Mouse (Mus musculus): Measurements from ENCODE around the gene Fyn. TPM values are rescaled to one million over a fixed set of nuclear protein-coding genes. Genes with fewer than 3 reads are reported as not detected.

Fyn gene
- polyA plus RNA-seq, 1 experiment from 2014 or later, result 11.2 TPM

DNA sequence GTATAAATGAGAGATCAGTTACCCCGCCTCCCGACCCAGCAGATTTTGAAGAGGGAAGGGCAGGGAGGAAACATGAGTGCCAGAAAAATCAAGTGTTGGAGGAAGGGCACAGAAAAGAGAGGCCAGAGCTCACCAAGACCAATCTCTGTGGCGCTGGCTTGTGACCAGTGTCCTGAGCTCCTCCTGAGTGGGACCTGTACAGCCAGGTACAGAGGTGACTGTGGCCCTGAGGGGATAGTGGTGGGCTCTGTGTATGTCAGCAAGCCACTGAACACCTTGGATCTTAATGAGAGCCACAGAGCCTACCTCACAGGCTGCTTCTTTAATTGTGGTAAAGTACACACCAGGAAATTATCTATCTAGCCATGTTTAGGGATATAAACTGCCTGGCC, 229.1 kb downstream of the Fyn start:
- Histone ChIP-seq H3K4me2 (no peak overlapping the region), H3K4me1 (peaks cover 18% of the 10 kb centered on the region), H3K9me3 (peaks cover 10% of the 10 kb centered on the region; the same call in 1 of the 2 replicates), H3K36me3 (0 out of 2 replicates have a peak, but pooled peaks cover 2% of the 10 kb centered on the region), H3K27ac (replicated peaks) (no peak overlapping the region), H3K4me3 (no peak overlapping the region), H3K27me3 (replicated peaks) (no peaks in the 10 kb centered on the region), H3K9ac (no peak overlapping the region)
- WGBS, result 63% methylated on average over 3 of the region's 3 CpGs
- ATAC-seq (ENCODE audit: extremely low read depth, insufficient number of reproducible peaks, low FRiP score, low TSS enrichment), result no peak

GRCm38 (mm10) chr10:39599601-39600000, 230.9 kb downstream of the Fyn start:
- H3K27ac ChIP-seq (replicated peaks), result no peak overlapping the region
- 77% methylated on average over 4 of the region's 4 CpGs for WGBS
- no peaks in the 10 kb centered on the region for H3K9me3 ChIP-seq
- peaks cover 18% of the 10 kb centered on the region for H3K4me1 ChIP-seq
- H3K27me3 ChIP-seq (replicated peaks), result no peaks in the 10 kb centered on the region
- no peak overlapping the region for H3K4me2 ChIP-seq
- no peak overlapping the region for H3K4me3 ChIP-seq
- no peak for ATAC-seq (ENCODE audit: extremely low read depth, insufficient number of reproducible peaks, low FRiP score, low TSS enrichment)
- H3K9ac ChIP-seq, result no peak overlapping the region
- H3K36me3 ChIP-seq, result no peaks in the 10 kb centered on the region

- Histone ChIP-seq H3K4me1 (peaks cover 18% of the 10 kb centered on the region), H3K4me2 (no peak overlapping the region), H3K27me3 (replicated peaks) (no peaks in the 10 kb centered on the region), H3K9me3 (peaks cover 5% of the 10 kb centered on the region), H3K36me3 (no peaks in the 10 kb centered on the region), H3K4me3 (no peak overlapping the region), H3K27ac (replicated peaks) (no peak overlapping the region), H3K9ac (no peak overlapping the region)
- WGBS, result 54% methylated on average over 1 of the region's 1 CpGs
- no peak for ATAC-seq (ENCODE audit: extremely low read depth, insufficient number of reproducible peaks, low FRiP score, low TSS enrichment)
Observed at GRCm38 (mm10) chr10:39600115-39600514, 231.5 kb downstream of the Fyn start.

GRCm38 (mm10) chr10:39601068-39601467, 232.4 kb downstream of the Fyn start:
- Histone ChIP-seq H3K27ac (replicated peaks) (no peak overlapping the region), H3K27me3 (replicated peaks) (no peaks in the 10 kb centered on the region), H3K9me3 (peaks cover 10% of the 10 kb centered on the region), H3K4me3 (no peak overlapping the region), H3K4me2 (no peak overlapping the region), H3K4me1 (peaks cover 12% of the 10 kb centered on the region), H3K9ac (no peak overlapping the region), H3K36me3 (0 out of 2 replicates have a peak, but pooled peaks cover 3% of the 10 kb centered on the region)
- WGBS, result 66% methylated on average over 5 of the region's 5 CpGs
- ATAC-seq (ENCODE audit: extremely low read depth, insufficient number of reproducible peaks, low FRiP score, low TSS enrichment), result no peak

DNA sequence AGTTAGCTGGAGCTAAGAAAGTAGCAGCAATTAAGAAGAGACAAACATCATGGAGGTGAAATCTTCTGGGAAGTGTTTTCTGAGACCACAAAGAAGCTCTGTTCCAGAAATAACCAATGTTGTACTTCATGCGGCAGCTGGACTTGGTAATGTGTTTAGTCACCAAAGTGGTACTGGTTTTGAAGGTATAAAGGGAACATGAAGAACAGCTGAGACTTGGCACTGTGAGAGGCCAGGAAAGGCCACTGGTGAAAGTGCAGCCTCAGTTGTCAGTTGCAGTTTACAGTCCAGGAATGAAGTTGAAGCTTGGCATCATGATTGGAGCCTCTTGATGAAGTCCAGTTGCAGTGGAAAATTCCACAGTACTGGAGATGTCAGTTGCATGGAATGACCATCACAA, 237.8 kb downstream of the Fyn start:
- H3K27me3 ChIP-seq (replicated peaks), result no peaks in the 10 kb centered on the region
- no peak overlapping the region for H3K4me2 ChIP-seq
- 93% methylated on average over 1 of the region's 1 CpGs for WGBS
- H3K4me1 ChIP-seq, result peaks cover 5% of the 10 kb centered on the region; the same call in 1 of the 2 replicates
- H3K9me3 ChIP-seq, result peaks cover 22% of the 10 kb centered on the region
- H3K9ac ChIP-seq, result no peak overlapping the region
- no peak for ATAC-seq (ENCODE audit: extremely low read depth, insufficient number of reproducible peaks, low FRiP score, low TSS enrichment)
- no peak overlapping the region for H3K27ac ChIP-seq (replicated peaks)
- H3K36me3 ChIP-seq, result peaks cover 11% of the 10 kb centered on the region
- no peak overlapping the region for H3K4me3 ChIP-seq

DNA sequence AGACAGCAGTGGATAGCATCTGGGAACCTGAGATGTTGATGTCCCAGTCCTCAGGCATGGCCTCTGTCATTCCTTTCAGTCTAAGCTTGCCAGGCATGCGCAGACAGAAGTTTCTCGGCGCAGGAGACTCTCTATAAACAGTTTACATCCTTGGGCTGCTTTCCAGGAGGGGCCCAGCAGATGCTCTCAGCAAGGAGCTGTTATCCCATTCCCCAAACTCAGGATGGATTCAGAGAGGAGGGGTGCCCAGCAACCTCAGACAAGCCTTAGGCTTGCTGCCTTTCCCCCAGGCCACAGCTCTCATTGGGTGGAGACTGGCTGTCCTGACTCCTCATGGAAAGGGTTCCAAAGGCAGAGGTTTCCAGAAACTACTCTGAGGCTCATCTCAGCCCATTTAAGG, 242.6 kb downstream of the Fyn start:
- no peak for ATAC-seq (ENCODE audit: extremely low read depth, insufficient number of reproducible peaks, low FRiP score, low TSS enrichment)
- Histone ChIP-seq H3K36me3 (peaks cover 7% of the 10 kb centered on the region), H3K9ac (no peak overlapping the region), H3K4me3 (no peak overlapping the region), H3K4me1 (peaks cover 44% of the 10 kb centered on the region), H3K9me3 (peaks cover 11% of the 10 kb centered on the region), H3K4me2 (no peak overlapping the region), H3K27ac (replicated peaks) (peak overlapping the region; percentile 12; the same call in 1 of the 2 replicates), H3K27me3 (replicated peaks) (no peaks in the 10 kb centered on the region)
- WGBS, result 41% methylated on average over 3 of the region's 3 CpGs

- H3K4me3 ChIP-seq, result no peak overlapping the region
- peaks cover 6% of the 10 kb centered on the region for H3K36me3 ChIP-seq
- peak overlapping the region; percentile 79; the same call in 1 of the 2 replicates for H3K4me2 ChIP-seq
- 59% methylated on average over 2 of the region's 2 CpGs for WGBS
- ATAC-seq (ENCODE audit: extremely low read depth, insufficient number of reproducible peaks, low FRiP score, low TSS enrichment), result no peak
- H3K27ac ChIP-seq (replicated peaks), result peak overlapping the region; percentile 96
- no peaks in the 10 kb centered on the region for H3K27me3 ChIP-seq (replicated peaks)
- peaks cover 46% of the 10 kb centered on the region for H3K4me1 ChIP-seq
- no peak overlapping the region for H3K9ac ChIP-seq
- peaks cover 11% of the 10 kb centered on the region for H3K9me3 ChIP-seq
Observed at GRCm38 (mm10) chr10:39612131-39612530, 243.5 kb downstream of the Fyn start.

DNA sequence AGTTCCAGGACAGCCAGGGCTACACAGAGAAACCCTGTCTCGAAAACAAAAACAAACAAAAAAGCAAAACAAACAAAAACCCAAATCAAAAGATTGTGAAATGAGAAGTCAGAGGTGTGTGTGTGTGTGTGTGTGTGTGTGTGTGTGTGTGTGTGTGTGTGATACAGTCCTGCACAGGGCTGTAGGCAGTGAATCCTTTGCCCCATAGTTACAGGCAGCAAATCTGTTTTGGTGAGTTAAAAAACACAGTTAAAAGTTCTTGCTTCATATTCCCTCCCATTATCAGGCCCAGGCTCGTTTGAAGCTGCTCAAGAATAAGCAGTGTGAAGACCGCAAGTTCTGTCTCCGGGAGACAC, 244.0 kb downstream of the Fyn start, which contains the start of gene Traf3ip2:
Gene Traf3ip2, plus strand, starts transcription at position 302 of the 356 bp plus-strand sequence.
- Histone ChIP-seq H3K9ac (peak within 1 kb of the TSS; percentile 87), H3K36me3 (peaks cover 9% of the 10 kb centered on the region), H3K4me1 (peaks cover 46% of the 10 kb centered on the region), H3K4me2 (peak within 1 kb of the TSS; percentile 79), H3K9me3 (peaks cover 11% of the 10 kb centered on the region), H3K4me3 (peak within 1 kb of the TSS; percentile 63), H3K27ac (replicated peaks) (peak within 1 kb of the TSS; percentile 96), H3K27me3 (replicated peaks) (no peaks in the 10 kb centered on the region)
- WGBS, result 13% methylated on average over 4 of the region's 4 CpGs
- no peak for ATAC-seq (ENCODE audit: extremely low read depth, insufficient number of reproducible peaks, low FRiP score, low TSS enrichment)

DNA sequence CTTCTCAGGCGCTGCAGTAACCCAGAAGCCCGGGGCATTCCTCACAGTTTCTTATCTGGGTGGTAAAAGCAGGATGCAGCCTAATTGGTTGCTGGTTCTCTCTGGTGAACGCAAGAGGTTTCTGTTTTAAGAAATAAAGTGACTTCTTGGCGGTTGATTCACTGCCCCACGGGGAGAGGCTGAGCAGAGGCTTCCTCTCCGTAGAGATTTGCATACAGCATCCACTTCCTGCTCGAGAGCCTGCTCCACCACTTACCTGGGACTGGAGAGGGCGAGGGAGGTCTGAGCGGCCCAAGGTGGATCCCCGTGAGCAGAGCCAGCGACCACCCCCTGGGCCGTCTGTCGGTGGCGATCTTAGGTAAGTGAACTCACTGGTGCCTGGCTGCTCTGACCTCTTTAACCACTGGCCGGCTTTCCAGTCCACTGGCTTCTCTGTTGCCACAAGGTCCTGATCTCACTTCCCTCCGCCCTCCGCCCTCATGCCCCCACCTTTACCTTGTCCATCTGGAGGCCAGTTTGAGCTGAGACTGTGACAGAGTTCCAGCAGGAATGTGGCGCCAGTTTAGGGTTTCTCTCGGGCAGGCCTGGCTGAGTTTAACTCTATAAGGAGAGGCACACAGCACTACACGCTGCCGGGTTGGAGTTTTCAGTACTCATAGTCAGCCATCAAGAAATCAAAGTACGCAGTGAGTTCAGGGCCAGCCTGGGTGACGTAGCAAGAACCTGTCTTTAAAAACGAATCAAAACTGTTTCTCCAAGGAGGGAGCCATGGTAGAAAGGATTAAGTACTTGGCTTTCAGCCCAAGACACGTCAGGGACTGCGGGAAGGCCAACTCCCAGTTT, 244.6 kb downstream of the Fyn start:
- Histone ChIP-seq H3K9ac (peak overlapping the region; percentile 87), H3K9me3 (peaks cover 6% of the 10 kb centered on the region), H3K27ac (replicated peaks) (peak overlapping the region; percentile 96), H3K4me2 (peak overlapping the region; percentile 79), H3K4me3 (peak overlapping the region; percentile 63), H3K4me1 (peaks cover 46% of the 10 kb centered on the region), H3K36me3 (peaks cover 15% of the 10 kb centered on the region), H3K27me3 (replicated peaks) (no peaks in the 10 kb centered on the region)
- ATAC-seq (ENCODE audit: extremely low read depth, insufficient number of reproducible peaks, low FRiP score, low TSS enrichment), result peak; percentile 41; the same call in 1 of the 2 replicates
- WGBS, result 3% methylated on average over 26 of the region's 26 CpGs

GRCm38 (mm10) chr10:39613973-39614372, 245.3 kb downstream of the Fyn start:
- Histone ChIP-seq H3K36me3 (peaks cover 16% of the 10 kb centered on the region), H3K9me3 (peaks cover 2% of the 10 kb centered on the region; the same call in 1 of the 2 replicates), H3K27ac (replicated peaks) (peak overlapping the region; percentile 96), H3K4me2 (peak overlapping the region; percentile 79), H3K9ac (peak overlapping the region; percentile 87), H3K27me3 (replicated peaks) (no peaks in the 10 kb centered on the region), H3K4me3 (peak overlapping the region; percentile 63), H3K4me1 (peaks cover 46% of the 10 kb centered on the region)
- ATAC-seq (ENCODE audit: extremely low read depth, insufficient number of reproducible peaks, low FRiP score, low TSS enrichment), result no peak
- WGBS, result 19% methylated on average over 2 of the region's 2 CpGs

- WGBS, result 8% methylated on average over 6 of the region's 6 CpGs
- peak overlapping the region; percentile 87 for H3K9ac ChIP-seq
Observed at GRCm38 (mm10) chr10:39614676-39615075, 246.0 kb downstream of the Fyn start.

More at GRCm38 (mm10) chr10:39614676-39615075, 246.0 kb downstream of the Fyn start:
- peak; percentile 72; the same call in 1 of the 2 replicates for ATAC-seq (ENCODE audit: extremely low read depth, insufficient number of reproducible peaks, low FRiP score, low TSS enrichment)
- Histone ChIP-seq H3K27ac (replicated peaks) (peak overlapping the region; percentile 96), H3K9me3 (no peaks in the 10 kb centered on the region), H3K4me3 (peak overlapping the region; percentile 63), H3K27me3 (replicated peaks) (no peaks in the 10 kb centered on the region), H3K4me2 (peak overlapping the region; percentile 79), H3K36me3 (peaks cover 21% of the 10 kb centered on the region), H3K4me1 (peaks cover 46% of the 10 kb centered on the region)

All from heart, embryonic 13.5 days (tissue).